Mouse (Mus musculus) ES-Bruce4 (cell line): Measurements from ENCODE around the gene Immp2l.

Experiments used
- CTCF ChIP-seq: IDR thresholded peaks from one replicate; pipeline ENCODE4 v1.8.1; 2011; ENCODE audit warnings: low read depth, low read length
- POLR2A ChIP-seq: IDR thresholded peaks from one replicate; pipeline ENCODE4 v1.8.1; 2011; ENCODE audit warnings: low read length; ENCODE audit not compliant: insufficient read depth

DNA sequence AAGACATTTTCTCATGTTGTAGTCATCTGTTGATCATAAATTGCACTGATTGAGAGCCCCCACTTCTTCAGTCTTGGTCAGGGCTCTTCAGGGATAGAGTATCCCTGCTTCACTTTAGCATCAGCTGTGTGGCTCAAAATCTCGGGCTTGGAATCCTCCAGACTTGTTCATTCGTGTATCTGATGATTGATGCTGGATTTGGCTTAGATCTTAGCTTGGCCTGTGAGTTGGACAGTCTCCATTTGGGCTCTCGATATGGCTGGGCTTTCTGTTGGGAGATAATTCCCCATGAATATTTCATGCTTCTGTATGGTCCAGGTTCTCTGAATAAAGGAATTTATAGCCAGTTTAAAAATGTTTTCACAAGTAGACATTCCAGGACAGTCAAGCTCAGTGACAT lies 739.5 kb downstream of the Immp2l start:
- no peak for TF ChIP-seq CTCF
- no peak for TF ChIP-seq POLR2A
